Comparison of ENCODE assay signal across 22 mouse cellular contexts in genomic region chr7:134808406-134808805, GRCm38 (mm10).
"Had no signal": no experiment of that assay in that cellular context is flagged by ENCODE, and none has a peak within 500 bp of the region (broad histone marks: within the 10 kb centered on the region; RNA-seq: fewer than 3 reads in every experiment).

No protein-coding gene starts in this region.

- H3K4me3 ChIP-seq: liver, embryonic 15.5 days; lung, embryonic 15.5 days; midbrain, embryonic 10.5 days; midbrain, embryonic 12.5 days; myocyte; neural tube, embryonic 13.5 days; neural tube, embryonic 15.5 days had no signal

- H3K9me3 ChIP-seq: liver, embryonic 15.5 days; lung, embryonic 15.5 days; midbrain, embryonic 10.5 days; midbrain, embryonic 12.5 days; neural tube, embryonic 13.5 days; neural tube, embryonic 15.5 days had no signal

- H3K27ac ChIP-seq: liver, embryonic 15.5 days; lung, embryonic 15.5 days; midbrain, embryonic 10.5 days; midbrain, embryonic 12.5 days; neural tube, embryonic 13.5 days; neural tube, embryonic 15.5 days had no signal

- ATAC-seq: liver, postnatal 0 days; lung, postnatal 0 days; midbrain, embryonic 16.5 days had no signal

- H3K4me1 ChIP-seq: liver, embryonic 15.5 days; lung, embryonic 15.5 days; midbrain, embryonic 10.5 days; midbrain, embryonic 12.5 days had no signal

- DNase-seq: liver, postnatal 0 days; lung, adult 2 months; lung, postnatal 14 days; lung, postnatal 4 days; midbrain, embryonic 14.5 days; retina, postnatal 1 day; right cerebral cortex, adult 18-20 months; right cerebral cortex, postnatal 25 days; right cerebral cortex, postnatal 4 days; spleen, adult 18-20 months; thymus, adult 18-20 months; thymus, postnatal 14 days; thymus, postnatal 36 days had no signal

- H3K27me3 ChIP-seq: liver, embryonic 15.5 days; lung, embryonic 15.5 days; midbrain, embryonic 12.5 days; neural tube, embryonic 13.5 days; neural tube, embryonic 15.5 days had no signal

- H3K36me3 ChIP-seq: liver, embryonic 15.5 days; midbrain, embryonic 12.5 days; neural tube, embryonic 13.5 days; neural tube, embryonic 15.5 days had no signal
